Mouse (Mus musculus) MEL (cell line): ENCODE data around the gene Hoxd8. TPM values are rescaled to one million over a fixed set of nuclear protein-coding genes. Genes with fewer than 3 reads are reported as not detected.

ENCODE experiments used
- DNase-seq: peaks from one replicate; pipeline ENCODE4 v3.0.0; 2011; ENCODE audit warnings: low read depth, low spot score
- H3K27ac ChIP-seq: 2 replicates; pipeline ENCODE4 v1.5.1; 2012; ENCODE audit warnings: low read depth, mild to moderate bottlenecking, control low read depth, low read length, moderate library complexity; ENCODE audit not compliant: control insufficient read depth
- H3K27me3 ChIP-seq, 2 experiments: fragments of 150-350 bp in 1 of 2; sonication (generic) in 1 of 2; 2 replicates each; pipeline ENCODE4 v1.6.1; 2012; ENCODE audit warnings: low read length in 2 of 2, mild to moderate bottlenecking in 2 of 2, improper control_type of control experiment in 1 of 2, moderate library complexity in 1 of 2; ENCODE audit not compliant: insufficient read depth in 2 of 2, control insufficient read depth in 1 of 2
- H3K36me3 ChIP-seq, 2 experiments: 2 replicates each; pipeline ENCODE4 v1.6.1; 2012 to 2014; ENCODE audit warnings: low read length in 2 of 2, improper control_type of control experiment in 1 of 2, inconsistent platforms in 1 of 2, mild to moderate bottlenecking in 1 of 2; ENCODE audit not compliant: insufficient read depth in 2 of 2, control insufficient read depth in 1 of 2
- H3K4me1 ChIP-seq, 2 experiments: fragments of 150-350 bp in 1 of 2; sonication (generic) in 1 of 2; 2 replicates each; pipeline ENCODE4 v1.6.1; 2012; ENCODE audit warnings: low read length in 2 of 2, improper control_type of control experiment in 1 of 2, mild to moderate bottlenecking in 1 of 2; ENCODE audit not compliant: insufficient read depth in 2 of 2, control insufficient read depth in 1 of 2
- H3K4me3 ChIP-seq, 2 experiments: fragments of 150-350 bp in 1 of 2; sonication (generic) in 1 of 2; 2 replicates each; pipeline ENCODE4 v1.5.1; 2012; ENCODE audit warnings: low read depth in 2 of 2, low read length in 2 of 2, mild to moderate bottlenecking in 2 of 2, moderate library complexity in 2 of 2, control low read depth in 1 of 2, improper control_type of control experiment in 1 of 2; ENCODE audit not compliant: control insufficient read depth in 1 of 2, insufficient read depth in 1 of 2
- H3K79me2 ChIP-seq: 2 replicates; pipeline ENCODE4 v1.6.1; 2012; ENCODE audit warnings: mild to moderate bottlenecking, low read length, moderate library complexity; ENCODE audit not compliant: control insufficient read depth, poor library complexity, insufficient read depth
- H3K9ac ChIP-seq: 2 replicates; pipeline ENCODE4 v1.6.1; 2012; ENCODE audit warnings: low read depth, mild to moderate bottlenecking, control low read depth, low read length, moderate library complexity; ENCODE audit not compliant: control insufficient read depth, poor library complexity, severe bottlenecking
- H3K9me3 ChIP-seq: fragments of 150-350 bp; sonication (generic); replicated peaks from 2 replicates; pipeline ENCODE4 v1.6.1; 2012; ENCODE audit warnings: mild to moderate bottlenecking, low read length, improper control_type of control experiment, moderate library complexity; ENCODE audit not compliant: insufficient read depth
- CHD2 ChIP-seq: IDR thresholded peaks from 2 replicates; pipeline ENCODE4 v1.6.1; 2011; ENCODE audit warnings: low read length, improper control_type of control experiment
- GABPA ChIP-seq: IDR thresholded peaks from 2 replicates; pipeline ENCODE4 v1.6.1; 2012; ENCODE audit warnings: low read depth, mild to moderate bottlenecking, inconsistent platforms, low read length, improper control_type of control experiment, moderate library complexity
- GATA1 ChIP-seq: IDR thresholded peaks from 2 replicates; pipeline ENCODE4 v1.6.1; 2011; ENCODE audit warnings: low read depth, low read length, improper control_type of control experiment
- KAT2A ChIP-seq: conservative IDR thresholded peaks from 2 replicates; pipeline ENCODE4 v1.6.1; 2012; ENCODE audit warnings: low read depth, low read length, improper control_type of control experiment, inconsistent platforms
- MAFK ChIP-seq: IDR thresholded peaks from 2 replicates; pipeline ENCODE4 v1.6.1; 2011; ENCODE audit warnings: low read depth, mild to moderate bottlenecking, low read length, improper control_type of control experiment, borderline replicate concordance
- MAX ChIP-seq: IDR thresholded peaks from 2 replicates; pipeline ENCODE4 v1.6.1; 2011; ENCODE audit warnings: low read length, improper control_type of control experiment
- MYB ChIP-seq: IDR thresholded peaks from 2 replicates; pipeline ENCODE4 v1.6.1; 2011; ENCODE audit warnings: mild to moderate bottlenecking, low read depth, low read length, improper control_type of control experiment
- POLR2A ChIP-seq, 2 experiments: IDR thresholded peaks; 2 replicates each; pipeline ENCODE4 v1.6.1; 2011 to 2012; ENCODE audit warnings: low read length in 2 of 2, mild to moderate bottlenecking in 2 of 2, control low read depth in 1 of 2, improper control_type of control experiment in 1 of 2, low read depth in 1 of 2, moderate library complexity in 1 of 2; ENCODE audit not compliant: control insufficient read depth in 1 of 2, insufficient read depth in 1 of 2, poor library complexity in 1 of 2
- POLR2AphosphoS2 ChIP-seq: IDR thresholded peaks from 2 replicates; pipeline ENCODE4 v1.6.1; 2011; ENCODE audit warnings: low read length, improper control_type of control experiment
- RAD21 ChIP-seq: IDR thresholded peaks from 2 replicates; pipeline ENCODE4 v1.6.1; 2011; ENCODE audit warnings: mild to moderate bottlenecking, low read depth, low read length, improper control_type of control experiment
- SIN3A ChIP-seq: IDR thresholded peaks from 2 replicates; pipeline ENCODE4 v1.6.1; 2012; ENCODE audit warnings: low read length, improper control_type of control experiment, inconsistent platforms
- UBTF ChIP-seq: IDR thresholded peaks from 2 replicates; pipeline ENCODE4 v1.6.1; 2012; ENCODE audit warnings: low read depth, mild to moderate bottlenecking, inconsistent platforms, low read length, improper control_type of control experiment, moderate library complexity, borderline replicate concordance; ENCODE audit not compliant: insufficient read depth
- ZKSCAN1 ChIP-seq: IDR thresholded peaks from 2 replicates; pipeline ENCODE4 v1.6.1; 2012; ENCODE audit warnings: low read depth, mild to moderate bottlenecking, inconsistent platforms, low read length, improper control_type of control experiment, moderate library complexity
- ZMIZ1 ChIP-seq: IDR thresholded peaks from 2 replicates; pipeline ENCODE4 v1.6.1; 2012; ENCODE audit warnings: low read depth, mild to moderate bottlenecking, inconsistent platforms, low read length, improper control_type of control experiment, moderate library complexity
- polyA plus RNA-seq, 2 experiments: library from polyadenylated mRNA; stranded (reverse) in 1 of 2; unstranded in 1 of 2; fragments of >175 nt in 1 of 2; fragments of >200 nt in 1 of 2; gene quantifications; 2 replicates each; pipeline versions ENCODE4 v1.2.1 to v1.2.4; 2012; ENCODE audit warnings: low replicate concordance in 2 of 2, low read depth in 1 of 2; ENCODE audit not compliant: insufficient read length in 2 of 2, insufficient read depth in 1 of 2, missing spikeins in 1 of 2
- total RNA-seq: library from RNA; depleted of rRNA; stranded (reverse); fragments of 300-350 nt; gene quantifications from 2 replicates; pipeline ENCODE4 v1.2.3, GENCODE M21; 2012

Hoxd8 gene
- total and polyA plus RNA-seq, 3 experiments: 4.7 to 7.4 TPM; not detected in 1

DNA sequence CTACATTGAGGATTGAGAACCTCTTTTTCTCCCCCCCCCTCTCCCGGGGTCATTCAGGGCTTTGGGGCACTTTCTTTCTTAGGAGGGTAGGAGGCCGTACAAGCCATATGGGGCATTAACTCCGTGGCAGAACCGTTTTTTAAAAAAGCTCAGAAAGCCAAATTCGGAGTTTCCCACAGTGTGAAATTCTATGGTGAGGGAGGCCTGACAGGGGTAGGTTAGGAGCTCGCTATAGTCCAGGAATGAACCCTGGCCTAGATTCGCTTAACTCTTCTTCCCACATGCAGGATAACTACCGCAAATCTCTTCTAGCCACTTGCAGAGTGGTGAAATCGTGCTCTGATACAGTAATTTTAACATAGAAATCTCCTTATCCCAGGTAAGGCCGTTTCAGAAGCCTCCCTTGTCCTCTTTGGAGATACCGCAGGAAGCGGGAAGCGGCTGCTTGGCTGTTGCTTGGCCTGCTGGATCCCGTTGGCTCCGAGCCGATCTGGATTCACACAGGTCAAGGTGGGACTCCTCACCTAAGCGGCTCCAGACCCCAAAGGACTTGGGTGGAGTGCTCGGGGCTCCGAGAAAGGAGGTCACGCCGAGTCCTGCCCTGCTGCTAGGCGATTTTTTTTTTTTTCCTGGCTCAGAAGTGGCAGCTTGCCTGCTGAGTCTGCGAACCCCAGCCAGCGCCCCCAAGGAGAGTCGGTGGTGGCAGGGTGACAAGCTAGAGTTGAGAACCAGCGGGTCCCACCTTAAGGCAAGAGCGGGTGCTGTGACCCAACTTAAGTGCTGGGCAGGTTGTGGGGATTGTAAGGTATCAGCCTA is 30.8 kb downstream of the Hoxd8 start:
- TF ChIP-seq ZMIZ1 (no peak), MAX (no peak)
- TF ChIP-seq, all 39 proteins: peak for 0
- H3K4me1 ChIP-seq: no peaks in the 10 kb centered on the region
- no peaks in the 10 kb centered on the region for H3K36me3 ChIP-seq
- no peak overlapping the region for H3K27ac ChIP-seq
- H3K9ac ChIP-seq: no peak overlapping the region
- no peak overlapping the region for H3K4me3 ChIP-seq
- DNase-seq: no peak
- no peaks in the 10 kb centered on the region for H3K9me3 ChIP-seq
- peaks cover 0 to under 1% of the 10 kb centered on the region in 2 experiments; a peak in 2 of 4 replicates for H3K27me3 ChIP-seq
- no peaks in the 10 kb centered on the region for H3K79me2 ChIP-seq

DNA sequence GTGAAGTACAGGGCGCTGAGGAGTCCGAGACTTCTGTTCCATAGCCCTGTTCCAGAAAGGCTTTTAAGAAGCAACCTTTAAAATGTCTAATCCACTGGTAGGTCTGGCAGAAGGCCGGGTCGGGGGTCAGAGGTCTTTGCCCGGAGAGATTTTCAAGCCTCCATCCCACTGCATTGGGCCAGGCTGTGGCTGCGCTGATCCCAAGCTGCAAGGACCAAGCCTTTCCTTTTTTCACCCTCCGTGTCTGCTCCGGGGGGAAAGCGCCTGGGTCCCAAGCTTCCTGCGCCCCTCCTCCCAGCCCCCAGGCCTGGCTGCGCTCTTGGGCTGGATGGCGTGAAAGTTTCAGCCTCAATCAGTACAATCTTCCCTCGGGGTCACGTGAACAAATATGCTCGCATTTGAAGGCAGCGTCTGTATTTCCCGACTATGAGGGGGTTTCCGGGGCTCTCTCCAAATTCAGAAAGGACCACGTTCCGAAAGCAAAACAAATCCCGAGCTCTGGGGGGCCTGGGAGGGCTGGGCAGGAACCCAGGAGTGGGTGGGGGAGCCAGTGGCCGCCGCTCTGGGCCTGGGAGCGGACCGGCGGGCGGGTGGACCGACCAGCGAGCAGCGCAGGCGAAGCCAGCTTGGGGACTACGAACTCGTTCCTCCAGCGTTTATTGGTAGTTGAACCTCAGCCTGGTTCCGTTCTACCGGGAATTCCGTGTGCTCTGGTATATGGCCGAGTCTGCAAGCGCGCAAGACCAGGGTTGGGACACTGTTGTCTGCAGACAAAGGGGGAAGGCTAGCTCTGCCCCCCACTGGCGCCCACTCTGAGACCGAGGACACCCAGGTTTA is 31.7 kb downstream of the Hoxd8 start:
- Histone ChIP-seq H3K27me3 (no peaks in the 10 kb centered on the region; a peak in 1 of 4 replicates), H3K27ac (no peak overlapping the region), H3K79me2 (no peaks in the 10 kb centered on the region)
- TF ChIP-seq MAFK: no peak
- no peak for TF ChIP-seq RAD21
- TF ChIP-seq KAT2A: no peak
- TF ChIP-seq CHD2: no peak
- TF ChIP-seq POLR2A (IDR thresholded peaks at IDR 0.05; ENCODE audit: control insufficient read depth in 1 of 2, insufficient read depth in 1 of 2, low read depth in 1 of 2, low read length in 2 of 2, poor library complexity in 1 of 2): no peak
- no peak for TF ChIP-seq GATA1
- TF ChIP-seq SIN3A: no peak
- no peak for TF ChIP-seq GABPA
- no peak for TF ChIP-seq UBTF
- TF ChIP-seq POLR2AphosphoS2: no peak
- no peak for TF ChIP-seq ZKSCAN1
- TF ChIP-seq MYB: no peak
- TF ChIP-seq, all 39 proteins: peak for 0
- no peak for DNase-seq
- Histone ChIP-seq H3K36me3 (no peaks in the 10 kb centered on the region), H3K9ac (no peak overlapping the region), H3K4me3 (no peak overlapping the region), H3K9me3 (no peaks in the 10 kb centered on the region), H3K4me1 (no peaks in the 10 kb centered on the region)
